Mouse (Mus musculus) E14TG2a.4 (cell line): Measurements from ENCODE around the gene Hist1h1a.

Experiments used
- CTCF ChIP-seq: conservative IDR thresholded peaks from 2 replicates; pipeline ENCODE4 v1.5.1; 2014; ENCODE audit warnings: low read length
- NANOG ChIP-seq: IDR thresholded peaks from 2 replicates; pipeline ENCODE4 v1.6.1; 2014; ENCODE audit warnings: borderline replicate concordance, low read length, mixed read lengths
- POU5F1 ChIP-seq: IDR thresholded peaks from 2 replicates; pipeline ENCODE4 v1.6.1; 2014; ENCODE audit warnings: low read length, borderline replicate concordance

- peak; percentile 77 for TF ChIP-seq CTCF
- TF ChIP-seq POU5F1, result no peak
- TF ChIP-seq NANOG, result no peak
Observed at GRCm38 (mm10) chr13:23792520-23792919, 29.1 kb downstream of the Hist1h1a start.
